Mouse (Mus musculus) heart, embryonic 14.5 days (tissue): Measurements from ENCODE around the gene Ntrk2. TPM values are rescaled to one million over a fixed set of nuclear protein-coding genes. Genes with fewer than 3 reads are reported as not detected.

Source experiments
- ATAC-seq: fragments of 200-750 bp; cut with Nextera tagmentation; 2 replicates; pipeline ENCODE4 v1.8.0; 2017; ENCODE audit warnings: low read depth, moderate TSS enrichment; ENCODE audit not compliant: insufficient number of reproducible peaks, insufficient read depth, low FRiP score
- H3K27ac ChIP-seq, 2 experiments: fragments of 200-500 bp in 1 of 2; fragments of 300-500 bp in 1 of 2; sonication (generic) in 1 of 2; replicated peaks in 1 of 2; 2 replicates each; pipeline ENCODE4 v1.5.1; 2012 to 2014; ENCODE audit warnings: low read depth in 2 of 2, low read length in 2 of 2, control low read depth in 1 of 2, mild to moderate bottlenecking in 1 of 2, mixed read lengths in 1 of 2; ENCODE audit not compliant: control insufficient read depth in 1 of 2, insufficient read depth in 1 of 2
- H3K27me3 ChIP-seq: fragments of 300-500 bp; sonication (generic); 2 replicates; pipeline ENCODE4 v1.6.1; 2014; ENCODE audit warnings: mild to moderate bottlenecking, low read length, control low read depth; ENCODE audit not compliant: control insufficient read depth, insufficient read depth
- H3K36me3 ChIP-seq: fragments of 300-500 bp; sonication (generic); 2 replicates; pipeline ENCODE4 v1.6.1; 2014; ENCODE audit warnings: mild to moderate bottlenecking, control low read depth, low read length, mixed read lengths; ENCODE audit not compliant: control insufficient read depth, insufficient read depth
- H3K4me1 ChIP-seq, 2 experiments: fragments of 200-500 bp in 1 of 2; fragments of 300-500 bp in 1 of 2; sonication (generic) in 1 of 2; 2 replicates each; pipeline ENCODE4 v1.6.1; 2012 to 2014; ENCODE audit warnings: low read length in 2 of 2, control low read depth in 1 of 2, mixed read lengths in 1 of 2; ENCODE audit not compliant: control insufficient read depth in 2 of 2, insufficient read depth in 2 of 2
- H3K4me2 ChIP-seq: fragments of 300-500 bp; sonication (generic); 2 replicates; pipeline ENCODE4 v1.6.1; 2014; ENCODE audit warnings: mild to moderate bottlenecking, low read length
- H3K4me3 ChIP-seq, 2 experiments: fragments of 200-500 bp in 1 of 2; fragments of 300-500 bp in 1 of 2; sonication (generic) in 1 of 2; 2 replicates each; pipeline ENCODE4 v1.5.1; 2012 to 2014; ENCODE audit warnings: low read length in 2 of 2, mild to moderate bottlenecking in 2 of 2, control low read depth in 1 of 2, low read depth in 1 of 2, moderate library complexity in 1 of 2; ENCODE audit not compliant: control insufficient read depth in 1 of 2, insufficient read depth in 1 of 2
- H3K9ac ChIP-seq: fragments of 300-500 bp; sonication (generic); 2 replicates; pipeline ENCODE4 v1.6.1; 2014; ENCODE audit warnings: mild to moderate bottlenecking, low read length
- H3K9me3 ChIP-seq: fragments of 300-500 bp; sonication (generic); 2 replicates; pipeline ENCODE4 v1.6.1; 2016; ENCODE audit warnings: low read length, control low read depth; ENCODE audit not compliant: control insufficient read depth
- WGBS: fragments of 180-500 bp; shearing (Covaris S2); extraction: QIAGEN DNeasy Blood & Tissue Kit; methylation state at CpG from one replicate; pipeline ENCODE4 v1.1.7; 2014; 5-methylcytosine and 5-hydroxymethylcytosine counted together
- polyA plus RNA-seq: library from polyadenylated mRNA; unstranded; fragments of >200 nt; fragmentation: Nextera tagmentation; extraction: Ambion mirVana; gene quantifications from 2 replicates; pipeline ENCODE4 v1.2.1, GENCODE M21; 2014

Ntrk2 gene
- polyA plus RNA-seq, 1 experiment from 2014 or later, result 4.2 TPM

DNA sequence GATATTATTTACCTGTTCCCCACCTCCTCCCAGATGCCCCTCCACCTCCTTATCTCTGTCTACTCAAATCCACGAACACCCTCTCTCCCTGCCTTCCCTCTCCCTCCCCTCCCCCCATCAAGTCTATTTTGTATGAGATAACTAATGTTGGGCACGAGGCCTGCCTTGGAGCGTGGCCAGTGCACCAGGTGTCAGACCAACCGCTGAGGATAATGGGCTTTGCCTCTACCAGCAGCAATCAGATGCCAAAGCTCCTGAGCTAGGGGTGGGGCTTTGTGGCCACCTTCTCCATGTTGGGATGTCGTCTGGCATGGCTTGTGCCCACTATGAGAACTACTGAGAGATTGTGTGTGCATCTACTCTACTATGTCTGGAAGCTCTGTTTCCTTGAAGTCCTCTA is 161.8 kb downstream of the Ntrk2 start:
- no peak overlapping the region for H3K27ac ChIP-seq
- no peaks in the 10 kb centered on the region for H3K9me3 ChIP-seq
- H3K9ac ChIP-seq, result no peak overlapping the region
- H3K4me2 ChIP-seq, result no peak overlapping the region
- H3K27me3 ChIP-seq, result no peaks in the 10 kb centered on the region
- no peak for ATAC-seq
- 24% methylated on average over 5 of the region's 5 CpGs for WGBS
- no peak overlapping the region for H3K4me3 ChIP-seq
- H3K36me3 ChIP-seq, result no peaks in the 10 kb centered on the region
- peaks cover 0 to 3% of the 10 kb centered on the region in 2 experiments; a peak in 2 of 4 replicates for H3K4me1 ChIP-seq

DNA sequence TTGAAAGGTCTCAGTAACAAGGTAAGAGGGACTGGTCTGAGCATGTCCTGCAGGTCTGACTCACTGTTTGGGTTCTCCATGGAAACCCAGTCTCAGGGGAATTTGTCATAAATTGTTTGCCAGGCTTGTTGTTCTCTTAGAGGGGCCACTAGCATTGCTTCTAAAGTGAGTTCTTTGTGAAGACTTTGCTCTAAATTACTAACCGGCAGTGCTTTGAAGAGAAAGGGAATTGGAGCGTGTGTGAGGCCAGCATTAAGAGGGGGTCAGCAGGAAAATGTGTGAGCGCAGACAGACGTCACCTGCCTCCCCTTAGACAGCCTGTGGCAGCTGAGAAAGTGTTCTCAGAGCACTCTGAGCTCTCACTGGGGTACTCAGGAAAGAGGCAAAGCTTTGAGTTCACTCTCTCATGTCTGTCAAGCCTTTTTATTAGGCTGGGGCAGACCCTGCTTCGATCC is 165.1 kb downstream of the Ntrk2 start:
- H3K36me3 ChIP-seq, result no peaks in the 10 kb centered on the region
- no peaks in the 10 kb centered on the region for H3K27me3 ChIP-seq
- no peaks in the 10 kb centered on the region for H3K9me3 ChIP-seq
- H3K4me1 ChIP-seq, result peaks cover 0 to 3% of the 10 kb centered on the region in 2 experiments; a peak in 2 of 4 replicates
- no peak overlapping the region for H3K4me3 ChIP-seq
- no peak overlapping the region for H3K9ac ChIP-seq
- 48% methylated on average over 5 of the region's 5 CpGs for WGBS
- no peak for ATAC-seq
- H3K4me2 ChIP-seq, result no peak overlapping the region
- no peak overlapping the region for H3K27ac ChIP-seq

DNA sequence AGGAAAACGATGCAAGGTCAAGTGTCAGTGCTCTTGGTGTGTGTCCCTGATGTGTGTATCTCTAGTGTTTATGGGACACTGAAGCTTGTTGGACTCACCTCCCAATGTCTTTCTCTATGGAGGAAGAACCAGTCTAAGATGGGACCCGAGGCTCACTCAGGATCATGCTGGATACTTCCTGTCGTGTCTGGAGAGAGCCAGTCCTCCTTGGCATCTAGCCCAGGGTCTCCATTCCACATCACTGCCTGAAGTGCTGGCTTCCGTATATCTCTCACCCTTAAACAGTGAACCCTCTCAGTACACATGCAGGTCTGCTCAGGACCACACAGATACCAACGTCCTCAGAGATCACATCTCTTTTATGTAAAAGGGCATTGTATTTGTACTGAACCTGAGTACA is 166.1 kb downstream of the Ntrk2 start:
- 19% methylated on average over 5 of the region's 5 CpGs for WGBS
- peaks cover 0 to 3% of the 10 kb centered on the region in 2 experiments; a peak in 2 of 4 replicates for H3K4me1 ChIP-seq
- no peaks in the 10 kb centered on the region for H3K36me3 ChIP-seq
- no peak overlapping the region for H3K4me2 ChIP-seq
- no peaks in the 10 kb centered on the region for H3K27me3 ChIP-seq
- H3K9ac ChIP-seq, result no peak overlapping the region
- H3K9me3 ChIP-seq, result no peaks in the 10 kb centered on the region
- no peak overlapping the region for H3K27ac ChIP-seq
- H3K4me3 ChIP-seq, result no peak overlapping the region
- no peak for ATAC-seq

DNA sequence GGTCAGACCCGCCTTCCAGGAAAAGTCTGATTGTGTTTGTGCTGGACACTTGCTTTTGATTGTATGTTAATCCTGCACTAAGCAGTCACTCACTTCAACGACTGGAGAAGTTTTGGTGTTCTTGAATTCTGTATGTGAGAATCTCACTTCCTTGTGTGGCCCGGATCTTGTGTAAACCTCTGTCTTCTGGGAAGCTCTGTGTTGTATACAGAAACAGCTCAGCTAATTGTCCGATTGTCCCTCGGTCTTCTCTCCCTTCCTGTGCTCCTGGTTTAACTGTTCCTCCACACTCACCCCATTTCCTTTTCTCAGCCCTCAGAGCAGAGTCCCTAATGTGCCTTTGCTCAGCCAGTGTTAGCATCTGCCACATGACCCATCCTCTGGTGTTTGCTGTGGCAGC is 190.1 kb downstream of the Ntrk2 start:
- H3K27me3 ChIP-seq, result no peaks in the 10 kb centered on the region
- H3K27ac ChIP-seq, result no peak overlapping the region
- ATAC-seq, result no peak
- no peak overlapping the region for H3K4me3 ChIP-seq
- no peaks in the 10 kb centered on the region for H3K9me3 ChIP-seq
- H3K4me2 ChIP-seq, result no peak overlapping the region
- H3K4me1 ChIP-seq, result peaks cover 4 to 6% of the 10 kb centered on the region in 2 experiments; a peak in 2 of 4 replicates
- no peak overlapping the region for H3K9ac ChIP-seq
- WGBS, result 64% methylated on average over 5 of the region's 5 CpGs
- no peaks in the 10 kb centered on the region for H3K36me3 ChIP-seq

DNA sequence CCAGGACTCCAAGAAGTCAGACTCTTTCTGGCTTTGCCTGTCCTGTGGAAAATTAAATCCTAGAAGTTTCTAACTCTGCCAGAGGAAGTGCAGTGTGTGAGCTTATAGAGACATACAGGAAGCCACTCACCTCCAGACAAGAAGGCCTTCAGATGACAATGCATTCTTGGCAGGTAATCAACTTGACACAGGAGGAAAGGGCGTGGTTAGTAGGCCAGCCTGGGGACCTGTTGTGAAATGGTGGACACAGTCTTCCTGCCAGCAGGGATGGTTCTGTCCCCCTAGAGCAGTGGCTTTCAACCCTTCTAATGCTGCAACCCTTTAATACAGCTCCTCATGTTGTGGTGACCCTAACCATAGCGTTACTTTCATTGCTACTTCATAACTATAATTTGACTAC is 191.4 kb downstream of the Ntrk2 start:
- Histone ChIP-seq H3K36me3 (no peaks in the 10 kb centered on the region), H3K27me3 (no peaks in the 10 kb centered on the region), H3K9me3 (no peaks in the 10 kb centered on the region), H3K4me2 (no peak overlapping the region), H3K4me3 (no peak overlapping the region), H3K9ac (no peak overlapping the region), H3K4me1 (peaks cover 4 to 6% of the 10 kb centered on the region in 2 experiments; a peak in 2 of 4 replicates), H3K27ac (no peak overlapping the region)
- ATAC-seq, result no peak
- WGBS, result 86% methylated on average over 2 of the region's 2 CpGs

DNA sequence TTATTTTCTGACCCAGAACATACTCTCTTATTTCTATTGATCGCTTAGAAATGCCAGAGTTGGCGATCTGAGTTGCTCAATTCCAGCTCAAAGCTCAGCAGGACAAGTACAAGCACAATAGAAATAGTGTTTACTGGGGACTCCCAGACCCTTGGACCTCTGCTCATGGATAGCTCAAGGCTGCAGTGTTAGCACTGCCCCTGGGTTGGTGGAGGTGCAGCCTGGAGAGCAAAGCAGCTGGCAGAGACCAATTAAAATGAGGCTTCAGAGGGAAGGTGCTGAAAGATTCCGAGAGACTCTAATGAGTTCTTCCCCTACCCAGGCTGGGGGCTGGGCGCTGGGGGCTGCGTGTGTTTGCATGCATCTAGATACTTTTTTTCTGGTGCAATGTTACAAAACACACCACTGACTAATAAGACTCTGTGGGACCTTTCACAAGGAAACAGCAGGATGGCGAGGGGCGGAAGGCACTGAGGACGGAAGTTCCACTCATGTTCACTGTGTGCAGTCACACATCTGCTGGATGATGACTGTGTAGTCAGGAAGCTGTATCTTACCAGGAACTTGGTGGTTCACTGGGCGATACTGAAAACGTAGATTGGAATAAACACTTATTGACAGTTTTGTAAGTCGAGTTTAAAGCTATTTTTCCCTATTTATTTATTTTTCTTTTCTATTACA is 193.1 kb downstream of the Ntrk2 start:
- 51% methylated on average over 11 of the region's 11 CpGs for WGBS
- Histone ChIP-seq H3K36me3 (no peaks in the 10 kb centered on the region), H3K9ac (no peak overlapping the region), H3K27ac (no peak overlapping the region), H3K9me3 (no peaks in the 10 kb centered on the region), H3K4me1 (peaks cover 4 to 6% of the 10 kb centered on the region in 2 experiments; a peak in 2 of 4 replicates), H3K4me2 (no peak overlapping the region), H3K27me3 (no peaks in the 10 kb centered on the region), H3K4me3 (no peak overlapping the region)
- ATAC-seq, result no peak

DNA sequence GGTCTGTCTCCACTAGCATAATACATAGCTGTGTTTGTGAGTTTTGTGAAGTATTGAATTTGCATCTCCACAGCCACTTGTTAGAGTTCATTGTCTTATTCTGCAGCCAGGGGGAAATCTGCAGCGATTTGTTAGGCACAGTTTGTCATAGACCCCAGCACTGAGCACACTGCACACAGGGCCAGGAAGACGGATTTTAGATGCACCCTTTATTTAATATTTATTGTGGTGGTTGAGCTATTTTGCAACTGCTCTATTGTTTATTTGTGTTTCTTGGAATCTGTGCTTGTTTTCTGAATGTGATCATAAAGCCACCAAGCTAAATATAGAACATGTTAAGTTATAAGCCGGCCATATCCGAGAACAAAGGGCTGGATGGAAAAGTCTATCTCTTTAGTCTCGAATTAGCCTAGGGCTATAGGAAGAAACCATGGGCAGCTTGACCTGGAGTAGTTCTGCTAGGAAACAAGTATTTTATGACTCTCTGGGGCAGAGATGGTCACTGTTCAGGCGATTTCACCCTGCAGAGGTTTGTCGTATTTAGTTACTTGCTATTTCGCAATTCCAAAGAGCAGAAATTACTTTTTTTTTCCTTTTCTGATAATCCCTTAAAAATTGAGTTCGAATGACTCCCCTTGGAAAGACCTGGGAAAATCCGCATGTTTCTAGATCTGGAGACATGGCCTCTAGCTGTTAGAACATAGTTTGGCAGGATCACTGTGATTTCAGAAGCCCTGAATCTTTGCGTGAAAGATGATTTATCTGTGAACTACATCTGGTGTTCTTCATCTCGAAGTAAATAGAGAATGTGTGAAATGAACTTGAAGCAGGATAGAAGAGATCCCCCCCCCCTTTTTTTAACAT is 196.8 kb downstream of the Ntrk2 start:
- Histone ChIP-seq H3K4me3 (no peak overlapping the region), H3K9me3 (0 out of 2 replicates have a peak, but pooled peaks cover 2% of the 10 kb centered on the region), H3K4me2 (no peak overlapping the region), H3K9ac (no peak overlapping the region), H3K4me1 (peaks cover 0 to 2% of the 10 kb centered on the region in 2 experiments; a peak in 1 of 4 replicates), H3K27me3 (no peaks in the 10 kb centered on the region), H3K36me3 (no peaks in the 10 kb centered on the region), H3K27ac (no peak overlapping the region)
- whole genome bisulfite sequencing, result 70% methylated on average over 12 of the region's 12 CpGs
- ATAC-seq, result no peak
